Mouse (Mus musculus) adrenal gland, adult 18-20 months (tissue): ENCODE data around the gene Stk17b. TPM values are rescaled to one million over a fixed set of nuclear protein-coding genes. Genes with fewer than 3 reads are reported as not detected.

Experiments used
- DNase-seq, 2 experiments: peaks; one replicate each; pipeline ENCODE4 v3.0.0; 2021 to 2022; ENCODE audit warnings: low spot score in 2 of 2
- long read RNA-seq, 2 experiments: library from polyadenylated mRNA; stranded (forward); transcript quantifications; one replicate each; pipeline ENCODE4 v2.0.0; 2021
- total RNA-seq, 2 experiments: library from RNA; stranded (reverse); gene quantifications; 1 replicate in 1 of 2; 2 replicates in 1 of 2; pipeline ENCODE4 v1.2.3; 2021

Stk17b gene
- 10 to 100 TPM; 13.3 to 17.6 TPM for total RNA-seq
- long read RNA-seq, experiment 1, partial matches to known transcripts, result 1 of 2 reads
- long read RNA-seq, experiment 1, other reads (novel, unspliced or antisense), result 0 of 2 reads
- long read RNA-seq, experiment 2, partial matches to known transcripts, result 5 of 7 reads
- long read RNA-seq, experiment 2, other reads (novel, unspliced or antisense), result 0 of 7 reads

DNA sequence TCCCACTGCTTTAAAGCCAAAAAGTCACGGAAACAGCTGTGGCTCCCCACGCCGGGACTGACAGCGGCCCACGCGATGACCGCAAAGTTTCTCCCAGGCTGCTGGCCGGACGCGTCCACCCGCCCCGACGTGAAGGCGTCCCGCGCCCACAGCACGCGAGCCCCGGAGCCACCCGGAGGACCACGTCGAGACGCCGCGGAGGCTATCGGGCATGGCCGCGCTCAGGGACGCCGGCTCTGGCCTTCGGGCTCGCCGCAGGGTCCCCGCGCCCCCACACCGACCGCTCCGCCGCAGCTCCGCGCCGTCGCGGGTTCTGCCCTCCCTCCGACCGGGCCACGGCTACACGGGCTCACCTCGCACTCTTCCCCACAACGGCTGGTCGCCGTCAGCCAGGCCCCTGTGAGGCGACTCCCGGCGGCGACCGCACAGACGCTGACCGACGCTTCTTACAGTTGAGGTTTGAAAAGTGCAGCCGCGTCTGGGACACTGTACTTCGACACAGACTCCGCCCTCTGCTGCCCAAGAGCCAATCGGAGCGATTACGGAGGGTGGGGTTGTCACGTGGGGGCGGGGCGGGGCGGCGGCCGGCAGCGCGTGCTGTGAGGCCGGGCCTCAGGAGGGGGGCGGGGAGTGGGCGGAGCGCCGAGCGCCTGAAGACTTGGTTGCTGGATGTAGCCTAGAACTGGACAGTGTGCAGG, at the start of gene Stk17b:
Gene Stk17b, minus strand, starts transcription at position 504 of the 698 bp plus-strand sequence.
- DNase-seq, result peak; percentile 80 to 86

GRCm38 (mm10) chr1:53830286-53830685, 45.3 kb upstream of the Stk17b start:
- DNase-seq, result no peak

- no peak for DNase-seq
These were observed 44.1 kb upstream of the Stk17b start for GRCm38 (mm10) chr1:53829089-53829488.

DNA sequence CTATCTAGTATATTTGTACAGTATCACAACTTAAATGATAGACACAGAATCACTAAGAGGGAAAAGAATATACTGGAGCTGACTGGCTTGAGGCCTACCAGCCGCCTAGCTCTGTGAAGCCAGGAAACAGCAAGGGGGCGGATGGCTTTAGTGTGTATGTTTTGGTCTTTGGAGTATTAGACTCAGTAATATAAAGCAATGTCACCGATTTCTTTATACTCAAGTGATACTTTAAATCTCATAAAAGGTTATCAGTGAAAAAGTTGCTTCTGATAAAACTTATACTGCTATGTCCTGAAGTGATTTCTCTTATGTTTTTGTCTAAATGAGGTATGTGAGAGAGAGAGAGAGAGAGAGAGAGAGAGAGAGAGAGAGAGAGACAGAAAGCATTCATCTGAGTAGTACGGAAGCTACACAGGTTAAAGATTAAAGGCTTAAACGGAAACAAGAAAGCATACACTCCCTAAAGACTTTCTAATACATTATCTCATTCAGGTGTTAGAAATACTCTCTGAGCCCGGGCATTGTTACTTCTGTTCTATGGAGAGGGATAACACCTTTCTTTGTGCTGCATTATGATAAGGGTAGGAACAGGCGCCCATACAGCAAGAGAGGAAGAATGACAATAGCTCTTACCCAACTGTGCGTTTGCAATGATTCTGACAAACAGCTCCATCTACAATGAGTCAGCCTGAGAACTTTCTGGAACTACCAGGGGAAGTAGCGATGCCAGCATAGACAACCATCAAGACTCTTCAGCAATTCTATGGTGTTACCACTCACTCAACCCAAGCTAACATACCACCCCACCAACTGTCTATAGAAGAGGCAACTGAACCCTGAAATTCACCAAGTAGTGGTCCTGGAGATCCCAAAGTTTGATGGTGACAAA, 39.7 kb upstream of the Stk17b start:
- DNase-seq, result no peak

- peak in 1 of 2 experiments; percentile 8 for DNase-seq
These were observed 38.8 kb upstream of the Stk17b start for GRCm38 (mm10) chr1:53823687-53824445.

DNA sequence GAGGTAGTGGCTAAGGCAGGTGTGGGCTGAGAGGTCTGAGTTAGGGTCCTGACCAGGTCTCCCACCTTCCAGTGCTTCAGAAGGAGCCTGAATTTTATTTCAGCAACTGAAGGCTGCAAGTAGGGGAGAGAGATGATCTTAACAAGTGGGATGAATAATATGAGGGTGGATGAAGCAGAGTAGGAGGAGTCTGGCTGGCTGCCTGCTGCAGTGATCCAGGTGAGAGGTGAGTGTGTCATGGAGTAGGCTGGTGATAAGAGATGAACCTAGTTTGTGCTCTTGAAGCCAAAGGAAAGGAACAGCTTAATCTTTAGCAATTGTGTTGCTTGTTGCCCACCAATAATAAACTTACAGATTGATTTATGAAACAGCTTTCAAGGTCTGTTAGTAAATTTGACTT, 37.0 kb upstream of the Stk17b start:
- no peak for DNase-seq

DNA sequence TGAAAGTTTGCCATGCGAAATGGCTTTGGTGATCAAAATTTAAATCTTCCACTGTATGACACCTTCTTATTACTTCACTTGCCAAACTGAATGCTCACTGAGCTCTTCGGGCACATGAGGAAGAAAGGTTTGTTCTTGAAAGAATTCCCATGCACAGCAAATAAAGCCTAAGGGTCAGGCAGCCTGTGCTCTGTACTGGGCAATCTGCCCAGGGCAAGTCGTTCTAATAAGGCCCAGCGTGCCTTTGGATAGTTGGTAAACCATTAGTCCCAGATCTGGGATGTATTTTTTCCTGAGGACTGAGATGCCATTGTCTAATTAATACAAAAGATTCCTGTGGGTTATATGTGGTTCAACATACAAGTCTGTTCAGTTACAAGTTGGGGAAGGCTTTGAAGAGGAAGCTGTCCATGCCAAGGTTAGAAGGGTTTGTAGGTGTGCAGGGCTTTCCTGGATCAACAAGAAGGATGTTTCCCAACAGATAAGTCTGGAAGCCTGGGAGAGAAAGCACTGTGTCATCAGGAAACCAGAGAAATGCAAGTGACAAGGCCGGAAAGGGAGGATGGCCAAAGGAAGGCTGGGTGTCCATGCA, 35.1 kb upstream of the Stk17b start:
- no peak for DNase-seq

DNA sequence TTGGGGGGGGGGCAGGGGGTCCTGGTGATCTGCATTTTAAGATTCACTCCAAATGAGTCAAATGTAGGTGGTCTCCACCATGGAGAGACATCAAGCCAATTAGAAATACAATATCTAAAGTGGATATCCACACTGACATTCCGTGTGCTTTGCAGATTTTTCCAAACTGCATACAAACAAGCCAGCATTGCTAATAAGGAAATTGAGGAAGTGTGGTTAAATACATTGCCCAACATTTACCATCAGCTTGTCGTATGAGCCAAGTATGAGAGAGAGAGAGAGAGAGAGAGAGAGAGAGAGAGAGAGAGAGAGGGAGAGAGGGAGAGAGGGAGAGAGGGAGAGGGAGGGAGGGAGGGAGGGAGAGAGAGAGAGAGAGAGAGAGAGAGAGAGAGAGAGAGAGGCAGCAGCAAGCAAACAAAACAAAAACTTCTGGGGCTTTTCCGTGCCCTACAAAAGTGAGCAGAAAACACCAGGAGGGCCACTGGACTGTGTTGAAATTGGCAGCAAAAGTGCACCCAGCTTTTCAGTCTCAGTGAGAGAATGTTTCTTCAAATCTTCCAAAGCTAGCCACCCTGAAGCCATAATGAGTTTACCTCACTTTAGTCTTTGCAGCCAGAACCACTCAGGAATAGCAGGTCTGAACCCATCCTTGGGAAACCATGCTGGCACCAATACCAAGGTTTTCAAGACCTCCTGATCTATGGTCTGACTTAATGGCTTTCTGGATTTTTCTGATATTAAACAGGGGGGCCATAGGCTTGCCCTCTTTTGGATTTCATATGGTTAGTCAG, 33.2 kb upstream of the Stk17b start:
- no peak for DNase-seq

DNA sequence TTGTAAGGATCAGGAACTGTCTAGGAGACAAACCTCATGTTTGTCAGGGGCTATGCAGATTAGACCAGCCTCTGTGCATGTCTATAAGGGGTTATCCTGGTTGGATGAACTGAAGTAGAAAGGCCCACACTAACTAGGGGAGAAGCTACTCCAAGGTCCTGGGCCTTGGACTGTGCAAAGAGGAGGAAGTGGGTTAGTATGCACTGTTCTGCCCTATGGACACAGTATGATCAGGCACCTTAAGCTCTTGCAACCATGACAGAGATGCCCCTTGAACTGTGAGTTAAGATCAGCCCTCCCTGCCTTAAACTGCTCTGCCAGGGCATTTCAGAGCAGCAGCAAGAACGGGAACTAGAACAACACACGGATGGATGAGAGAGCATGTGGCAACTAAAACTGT, 31.3 kb upstream of the Stk17b start:
- DNase-seq, result no peak

DNA sequence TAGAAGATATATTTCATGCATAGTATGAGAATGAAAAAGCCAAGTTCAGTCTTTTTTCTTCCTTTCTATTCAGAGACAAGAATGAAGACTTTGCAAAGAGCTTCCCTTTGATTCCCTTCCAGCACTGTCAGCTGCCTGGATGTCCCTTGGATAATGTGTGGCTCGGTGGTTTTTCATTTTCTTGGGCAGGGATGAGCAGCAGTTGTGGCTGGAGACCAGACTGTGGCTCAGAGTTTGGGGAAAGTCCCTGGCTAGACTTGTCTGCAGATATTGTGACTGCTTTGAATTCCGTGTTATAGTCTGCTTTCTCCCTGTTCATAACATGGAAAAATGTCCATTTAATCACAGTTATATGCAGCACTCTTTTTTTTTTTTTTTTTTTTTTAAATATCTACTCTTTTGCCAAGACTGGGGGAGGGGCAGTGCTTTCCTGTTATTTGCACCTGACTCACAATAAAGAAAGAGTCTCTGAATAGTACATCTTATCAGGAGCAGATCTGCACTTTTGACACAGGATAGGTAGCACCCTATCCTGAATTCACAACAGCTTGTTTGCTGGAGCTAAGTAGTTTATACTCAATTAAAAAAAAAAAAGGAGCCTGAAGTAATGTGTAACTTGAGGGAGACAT, 29.2 kb upstream of the Stk17b start:
- no peak for DNase-seq

DNA sequence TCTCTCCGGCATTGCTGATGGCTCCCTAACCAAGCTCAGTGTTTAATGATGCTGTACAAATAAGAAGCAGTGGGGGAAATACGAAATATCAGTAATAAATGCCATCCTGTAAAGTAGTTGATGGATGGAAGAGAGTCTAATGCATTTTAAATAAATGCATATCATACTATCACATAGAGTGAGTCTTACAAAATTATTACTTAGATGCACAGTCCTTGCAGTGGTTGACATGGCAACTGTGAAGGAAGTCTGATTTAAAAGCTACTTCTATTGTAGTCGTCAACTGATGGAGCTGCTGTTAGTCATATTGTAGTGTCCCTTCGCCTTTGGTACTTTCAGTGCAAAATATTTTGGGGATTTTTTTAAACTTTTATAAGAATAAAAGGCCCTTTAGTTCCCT, 26.9 kb upstream of the Stk17b start:
- no peak for DNase-seq

GRCm38 (mm10) chr1:53808229-53808628, 23.2 kb upstream of the Stk17b start:
- DNase-seq, result no peak

DNA sequence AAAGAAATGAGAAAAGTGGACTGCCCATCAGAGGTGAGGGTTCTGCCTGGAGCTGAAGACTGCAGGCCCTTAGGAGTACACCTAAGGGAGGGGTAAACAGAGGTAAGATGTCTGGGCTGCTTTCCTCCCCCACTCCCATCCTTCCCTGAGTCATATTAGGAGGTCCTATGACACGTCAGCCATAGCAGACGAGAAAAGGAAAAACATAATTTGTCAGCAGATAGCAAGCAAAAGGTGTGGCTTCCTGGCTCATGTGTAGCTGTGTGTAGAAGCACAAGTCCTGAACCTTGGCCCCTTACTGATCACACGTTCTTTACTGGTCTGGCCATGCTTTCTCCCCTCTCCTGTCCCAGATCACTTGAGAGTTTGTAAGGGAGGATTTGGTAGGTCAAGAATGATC, 12.8 kb upstream of the Stk17b start:
- no peak for DNase-seq

GRCm38 (mm10) chr1:53797074-53797473, 12.1 kb upstream of the Stk17b start:
- no peak for DNase-seq

- no peak for DNase-seq
These were observed 11.2 kb upstream of the Stk17b start for GRCm38 (mm10) chr1:53796271-53796670.

GRCm38 (mm10) chr1:53795591-53795990, 10.6 kb upstream of the Stk17b start:
- DNase-seq, result no peak

- DNase-seq, result no peak
These were observed 10.1 kb upstream of the Stk17b start for GRCm38 (mm10) chr1:53795081-53795480.

DNA sequence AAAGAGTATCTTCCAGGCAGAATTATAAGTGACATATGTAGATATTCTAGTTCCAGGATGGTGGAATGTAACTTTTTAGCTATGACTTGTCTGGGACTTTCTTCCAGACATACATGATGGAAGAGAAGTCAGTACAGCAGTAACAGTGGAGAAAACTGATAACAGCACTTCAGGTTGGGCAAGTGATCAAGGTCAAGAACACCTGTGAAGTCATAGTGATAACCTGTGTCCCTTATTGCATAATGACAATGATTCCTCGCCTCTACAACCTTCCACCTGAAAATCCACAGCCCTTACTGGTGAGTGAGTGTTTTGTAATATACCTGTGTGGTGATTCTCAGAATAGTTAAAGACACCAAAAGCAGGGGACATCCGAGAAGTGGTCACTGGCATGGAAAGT, 9.3 kb upstream of the Stk17b start:
- no peak for DNase-seq

DNA sequence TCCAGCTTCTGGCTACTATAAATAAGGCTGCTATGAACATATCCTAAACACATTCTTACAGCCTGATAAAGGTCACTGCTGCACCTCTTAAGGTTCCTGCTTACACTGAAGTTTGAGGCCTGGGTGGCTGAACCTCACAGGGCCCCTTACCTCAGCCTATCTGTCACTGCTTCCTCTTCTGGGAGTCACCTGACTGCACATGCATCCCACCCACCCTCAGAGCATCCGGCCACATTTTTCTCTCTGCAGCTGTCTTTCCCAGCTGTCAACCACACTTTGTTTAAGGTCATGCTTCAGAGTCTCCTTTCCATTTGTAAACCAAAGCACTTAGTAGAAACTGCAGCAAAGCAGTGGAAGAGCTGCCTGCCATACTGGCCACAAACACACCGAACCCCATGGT, 6.3 kb upstream of the Stk17b start:
- no peak for DNase-seq
